Mouse (Mus musculus): ENCODE data around the gene Dtx3.
"Not testable (repeated sequence)": the region's sequence is repeated elsewhere in the genome, so short reads cannot be mapped to it uniquely, and the experiment has no call there.

Gene Dtx3

GRCm38 (mm10) chr10:127165654-127166403 is 29.7 kb downstream of the Dtx3 start:
- DNase-seq (ENCODE audit: low spot score): no peak

GRCm38 (mm10) chr10:127165354-127165653 is 30.2 kb downstream of the Dtx3 start:
- DNase-seq (ENCODE audit: low spot score): no peak

GRCm38 (mm10) chr10:127164631-127165353 is 30.7 kb downstream of the Dtx3 start, which contains the start of gene B4galnt1:
TSS of gene B4galnt1 (plus strand) at chr10:127165225.
- no peak for DNase-seq (ENCODE audit: low spot score)

GRCm38 (mm10) chr10:127164190-127164589 is 31.3 kb downstream of the Dtx3 start:
- no peak for DNase-seq (ENCODE audit: low spot score)

- DNase-seq (ENCODE audit: low spot score): not testable (repeated sequence)
These were observed 32.7 kb downstream of the Dtx3 start for GRCm38 (mm10) chr10:127162771-127163261.

GRCm38 (mm10) chr10:127160728-127161127 is 34.8 kb downstream of the Dtx3 start:
- DNase-seq (ENCODE audit: low spot score): no peak

GRCm38 (mm10) chr10:127160081-127160480 is 35.4 kb downstream of the Dtx3 start:
- no peak for DNase-seq (ENCODE audit: low spot score)

GRCm38 (mm10) chr10:127158471-127158870 is 37.1 kb downstream of the Dtx3 start:
- DNase-seq (ENCODE audit: low spot score): no peak

GRCm38 (mm10) chr10:127156511-127156910 is 39.0 kb downstream of the Dtx3 start:
- DNase-seq (ENCODE audit: low spot score): no peak

- DNase-seq (ENCODE audit: low spot score): no peak
These were observed 39.4 kb downstream of the Dtx3 start for GRCm38 (mm10) chr10:127156089-127156488.

- no peak for DNase-seq (ENCODE audit: low spot score)
These were observed 40.9 kb downstream of the Dtx3 start for GRCm38 (mm10) chr10:127154652-127155051.

- DNase-seq (ENCODE audit: low spot score): no peak
These were observed 41.3 kb downstream of the Dtx3 start for GRCm38 (mm10) chr10:127154241-127154640.

- no peak for DNase-seq (ENCODE audit: low spot score)
These were observed 42.2 kb downstream of the Dtx3 start for GRCm38 (mm10) chr10:127153323-127153722.

- not testable (repeated sequence) for DNase-seq (ENCODE audit: low spot score)
These were observed 43.0 kb downstream of the Dtx3 start for GRCm38 (mm10) chr10:127152556-127152955.

- not testable (repeated sequence) for DNase-seq (ENCODE audit: low spot score)
These were observed 44.3 kb downstream of the Dtx3 start for GRCm38 (mm10) chr10:127151233-127151632.

GRCm38 (mm10) chr10:127150471-127150872 is 45.1 kb downstream of the Dtx3 start:
- DNase-seq (ENCODE audit: low spot score): no peak

- DNase-seq (ENCODE audit: low spot score): no peak
These were observed 48.4 kb downstream of the Dtx3 start for GRCm38 (mm10) chr10:127147135-127147534.

- no peak for DNase-seq (ENCODE audit: low spot score)
These were observed 50.2 kb downstream of the Dtx3 start for GRCm38 (mm10) chr10:127145303-127145702.

- DNase-seq (ENCODE audit: low spot score): no peak
These were observed 51.0 kb downstream of the Dtx3 start for GRCm38 (mm10) chr10:127144536-127144935.

- no peak for DNase-seq (ENCODE audit: low spot score)
These were observed 52.3 kb downstream of the Dtx3 start for GRCm38 (mm10) chr10:127143228-127143627.

- no peak for DNase-seq (ENCODE audit: low spot score)
These were observed 54.0 kb downstream of the Dtx3 start for GRCm38 (mm10) chr10:127141500-127141899.

- no peak for DNase-seq (ENCODE audit: low spot score)
These were observed 54.6 kb downstream of the Dtx3 start for GRCm38 (mm10) chr10:127140971-127141370.

Data from urinary bladder, postnatal 10 days (tissue).